18 mouse cellular contexts compared by ENCODE assay signal in the genomic region with DNA sequence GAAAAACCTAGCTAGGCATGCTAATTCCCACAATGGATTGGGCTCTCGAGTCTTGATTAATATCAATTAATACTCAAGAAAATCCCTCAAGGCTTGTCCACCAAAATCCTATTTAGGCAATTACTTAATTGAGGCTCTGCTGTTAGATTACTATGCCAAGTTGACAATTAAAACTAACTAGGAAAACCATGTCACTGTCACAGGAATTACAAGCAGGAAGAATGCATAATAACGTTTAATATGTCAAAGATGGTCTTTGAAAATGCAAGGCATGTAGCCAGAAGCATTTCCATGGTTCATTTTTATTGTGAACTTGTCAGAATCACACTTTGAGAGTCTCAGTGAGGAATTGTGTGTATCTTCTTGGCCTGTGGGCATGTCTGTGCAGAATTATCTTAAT.
"Had no signal": no experiment of that assay in that cellular context is flagged by ENCODE, and none has a peak within 500 bp of the region (broad histone marks: within the 10 kb centered on the region; RNA-seq: fewer than 3 reads in every experiment).

No protein-coding gene starts in this region.

- H3K27ac ChIP-seq: liver, embryonic 12.5 days; liver, embryonic 14.5 days; midbrain, embryonic 12.5 days; midbrain, embryonic 15.5 days; neural tube, embryonic 13.5 days; neural tube, embryonic 15.5 days had no signal

- H3K4me1 ChIP-seq: liver, embryonic 12.5 days; midbrain, embryonic 15.5 days; neural tube, embryonic 13.5 days; neural tube, embryonic 15.5 days had no signal

- ATAC-seq: liver, embryonic 12.5 days; midbrain, embryonic 15.5 days had no signal

- DNase-seq: lung, adult 18-20 months; lung, embryonic 14.5 days; lung, postnatal 10 days; lung, postnatal 4 days; right cerebral cortex, adult 18-20 months; right cerebral cortex, postnatal 25 days; right cerebral cortex, postnatal 4 days; spleen, adult 18-20 months; thymus, adult 18-20 months; thymus, postnatal 14 days; thymus, postnatal 36 days had no signal

- H3K9ac ChIP-seq: liver, embryonic 12.5 days; liver, embryonic 14.5 days; lung, embryonic 14.5 days; midbrain, embryonic 12.5 days; midbrain, embryonic 15.5 days; neural tube, embryonic 13.5 days; neural tube, embryonic 15.5 days had no signal

- H3K9me3 ChIP-seq: liver, embryonic 12.5 days; midbrain, embryonic 12.5 days; midbrain, embryonic 15.5 days; neural tube, embryonic 13.5 days; neural tube, embryonic 15.5 days had no signal

- H3K4me2 ChIP-seq: liver, embryonic 12.5 days; lung, embryonic 14.5 days; midbrain, embryonic 12.5 days; midbrain, embryonic 15.5 days; neural tube, embryonic 13.5 days; neural tube, embryonic 15.5 days had no signal

- H3K27me3 ChIP-seq: liver, embryonic 12.5 days; midbrain, embryonic 12.5 days; midbrain, embryonic 15.5 days; neural tube, embryonic 13.5 days; neural tube, embryonic 15.5 days had no signal

- H3K36me3 ChIP-seq: liver, embryonic 12.5 days; midbrain, embryonic 12.5 days; midbrain, embryonic 15.5 days; neural tube, embryonic 13.5 days; neural tube, embryonic 15.5 days had no signal

- H3K4me3 ChIP-seq: liver, embryonic 12.5 days; midbrain, embryonic 12.5 days; midbrain, embryonic 15.5 days; myocyte; neural tube, embryonic 13.5 days; neural tube, embryonic 15.5 days had no signal
